Mouse (Mus musculus): ENCODE data around the gene Mettl21a. TPM values are rescaled to one million over a fixed set of nuclear protein-coding genes. Genes with fewer than 3 reads are reported as not detected.

Gene Mettl21a
- polyA plus RNA-seq, 1 experiment from 2014 or later: 13.4 TPM

- WGBS: 62% methylated on average over 3 of the region's 3 CpGs
- H3K9ac ChIP-seq: no peak overlapping the region
- no peak overlapping the region for H3K4me2 ChIP-seq
- no peaks in the 10 kb centered on the region for H3K27me3 ChIP-seq
- no peak overlapping the region for H3K27ac ChIP-seq
- H3K36me3 ChIP-seq: no peaks in the 10 kb centered on the region
- H3K9me3 ChIP-seq (replicated peaks): no peaks in the 10 kb centered on the region
- 0 out of 2 replicates have a peak, but pooled peaks cover 6% of the 10 kb centered on the region for H3K4me1 ChIP-seq (replicated peaks)
- ATAC-seq (replicated peaks; ENCODE audit: insufficient number of reproducible peaks, insufficient read depth, low FRiP score, low read depth): no peak
- H3K4me3 ChIP-seq: no peak overlapping the region
Measured at GRCm38 (mm10) chr1:64633237-64633636, 16.2 kb upstream of the Mettl21a start.

GRCm38 (mm10) chr1:64631526-64631925 lies 14.5 kb upstream of the Mettl21a start:
- no peaks in the 10 kb centered on the region for H3K9me3 ChIP-seq (replicated peaks)
- H3K4me3 ChIP-seq: no peak overlapping the region
- H3K9ac ChIP-seq: no peak overlapping the region
- no peaks in the 10 kb centered on the region for H3K27me3 ChIP-seq
- H3K36me3 ChIP-seq: no peaks in the 10 kb centered on the region
- ATAC-seq (replicated peaks; ENCODE audit: insufficient number of reproducible peaks, insufficient read depth, low FRiP score, low read depth): no peak
- H3K27ac ChIP-seq: no peak overlapping the region
- WGBS: 64% methylated on average over 5 of the region's 5 CpGs
- 0 out of 2 replicates have a peak, but pooled peaks cover 6% of the 10 kb centered on the region for H3K4me1 ChIP-seq (replicated peaks)
- H3K4me2 ChIP-seq: no peak overlapping the region

- Histone ChIP-seq H3K27me3 (no peaks in the 10 kb centered on the region), H3K4me2 (no peak overlapping the region), H3K27ac (no peak overlapping the region), H3K9ac (no peak overlapping the region), H3K36me3 (no peaks in the 10 kb centered on the region), H3K9me3 (replicated peaks) (no peaks in the 10 kb centered on the region), H3K4me1 (replicated peaks) (peaks cover 5% of the 10 kb centered on the region; the same call in 1 of the 2 replicates), H3K4me3 (no peak overlapping the region)
- ATAC-seq (replicated peaks; ENCODE audit: insufficient number of reproducible peaks, insufficient read depth, low FRiP score, low read depth): no peak
Measured at GRCm38 (mm10) chr1:64625214-64625613, 8.2 kb upstream of the Mettl21a start.

- Histone ChIP-seq H3K27ac (no peak overlapping the region), H3K4me1 (replicated peaks) (peaks cover 5% of the 10 kb centered on the region; the same call in 1 of the 2 replicates), H3K9ac (no peak overlapping the region), H3K4me2 (no peak overlapping the region), H3K36me3 (no peaks in the 10 kb centered on the region), H3K27me3 (no peaks in the 10 kb centered on the region), H3K4me3 (no peak overlapping the region), H3K9me3 (replicated peaks) (no peaks in the 10 kb centered on the region)
- WGBS: 48% methylated on average over 12 of the region's 12 CpGs
- no peak for ATAC-seq (replicated peaks; ENCODE audit: insufficient number of reproducible peaks, insufficient read depth, low FRiP score, low read depth)
Measured at GRCm38 (mm10) chr1:64623558-64624435, 6.8 kb upstream of the Mettl21a start.

- Histone ChIP-seq H3K9me3 (replicated peaks) (no peaks in the 10 kb centered on the region), H3K36me3 (no peaks in the 10 kb centered on the region), H3K9ac (no peak overlapping the region), H3K27ac (no peak overlapping the region), H3K4me3 (no peak overlapping the region), H3K4me1 (replicated peaks) (peaks cover 16% of the 10 kb centered on the region), H3K27me3 (no peaks in the 10 kb centered on the region), H3K4me2 (no peak overlapping the region)
- 66% methylated on average over 5 of the region's 5 CpGs for WGBS
- ATAC-seq (replicated peaks; ENCODE audit: insufficient number of reproducible peaks, insufficient read depth, low FRiP score, low read depth): no peak
Measured at GRCm38 (mm10) chr1:64621116-64621515, 4.1 kb upstream of the Mettl21a start.

GRCm38 (mm10) chr1:64618226-64618625 lies 1.2 kb upstream of the Mettl21a start:
- Histone ChIP-seq H3K27me3 (no peaks in the 10 kb centered on the region), H3K4me3 (peak overlapping the region; percentile 91)
- WGBS: 62% methylated on average over 3 of the region's 3 CpGs

GRCm38 (mm10) chr1:64617715-64617984 lies 608 bp upstream of the Mettl21a start:
- peak; percentile 83 for ATAC-seq (replicated peaks; ENCODE audit: insufficient number of reproducible peaks, insufficient read depth, low FRiP score, low read depth)
- peak overlapping the region; percentile 99 for H3K27ac ChIP-seq
- H3K4me2 ChIP-seq: peak overlapping the region; percentile 93
- H3K27me3 ChIP-seq: no peaks in the 10 kb centered on the region
- peak overlapping the region; percentile 85 for H3K9ac ChIP-seq
- peaks cover 25% of the 10 kb centered on the region for H3K4me1 ChIP-seq (replicated peaks)
- no peaks in the 10 kb centered on the region for H3K36me3 ChIP-seq
- peak overlapping the region; percentile 91 for H3K4me3 ChIP-seq
- under 1% methylated on average over 15 of the region's 15 CpGs for WGBS
- H3K9me3 ChIP-seq (replicated peaks): no peaks in the 10 kb centered on the region

More at GRCm38 (mm10) chr1:64618226-64618625, 1.2 kb upstream of the Mettl21a start:
- ATAC-seq (replicated peaks; ENCODE audit: insufficient number of reproducible peaks, insufficient read depth, low FRiP score, low read depth): no peak
- Histone ChIP-seq H3K9me3 (replicated peaks) (no peaks in the 10 kb centered on the region), H3K36me3 (no peaks in the 10 kb centered on the region), H3K27ac (peak overlapping the region; percentile 99; the same call in 1 of the 2 replicates), H3K9ac (no peak overlapping the region; the same call in 1 of the 2 replicates), H3K4me2 (peak overlapping the region; percentile 93), H3K4me1 (replicated peaks) (peaks cover 25% of the 10 kb centered on the region)

- peak overlapping the region; percentile 91 for H3K4me3 ChIP-seq
- no peaks in the 10 kb centered on the region for H3K36me3 ChIP-seq
- H3K4me1 ChIP-seq (replicated peaks): peaks cover 25% of the 10 kb centered on the region
- H3K4me2 ChIP-seq: peak overlapping the region; percentile 93
- H3K27ac ChIP-seq: peak overlapping the region; percentile 99
- peak overlapping the region; percentile 85 for H3K9ac ChIP-seq
- H3K9me3 ChIP-seq (replicated peaks): no peaks in the 10 kb centered on the region
- 4% methylated on average over 8 of the region's 8 CpGs for WGBS
- ATAC-seq (replicated peaks; ENCODE audit: insufficient number of reproducible peaks, insufficient read depth, low FRiP score, low read depth): peak; percentile 16
- H3K27me3 ChIP-seq: no peaks in the 10 kb centered on the region
Measured at GRCm38 (mm10) chr1:64616531-64616880, 536 bp downstream of the Mettl21a start.

GRCm38 (mm10) chr1:64616076-64616475 lies 966 bp downstream of the Mettl21a start:
- Histone ChIP-seq H3K4me1 (replicated peaks) (peaks cover 25% of the 10 kb centered on the region), H3K4me3 (peak overlapping the region; percentile 91), H3K4me2 (peak overlapping the region; percentile 93), H3K27ac (peak overlapping the region; percentile 4; the same call in 1 of the 2 replicates), H3K9ac (no peak overlapping the region), H3K27me3 (no peaks in the 10 kb centered on the region), H3K9me3 (replicated peaks) (no peaks in the 10 kb centered on the region), H3K36me3 (no peaks in the 10 kb centered on the region)
- 51% methylated on average over 6 of the region's 6 CpGs for WGBS
- ATAC-seq (replicated peaks; ENCODE audit: insufficient number of reproducible peaks, insufficient read depth, low FRiP score, low read depth): no peak

GRCm38 (mm10) chr1:64615531-64615991 lies 1.5 kb downstream of the Mettl21a start:
- Histone ChIP-seq H3K4me2 (peak overlapping the region; percentile 93), H3K27me3 (no peaks in the 10 kb centered on the region), H3K4me1 (replicated peaks) (peaks cover 20% of the 10 kb centered on the region), H3K9ac (no peak overlapping the region), H3K9me3 (replicated peaks) (no peaks in the 10 kb centered on the region), H3K36me3 (0 out of 2 replicates have a peak, but pooled peaks cover 1% of the 10 kb centered on the region), H3K27ac (peak overlapping the region; percentile 32; the same call in 1 of the 2 replicates), H3K4me3 (0 out of 2 replicates have a peak overlapping the region, but pooled peaks have one; percentile 3)
- 72% methylated on average over 11 of the region's 11 CpGs for WGBS
- no peak for ATAC-seq (replicated peaks; ENCODE audit: insufficient number of reproducible peaks, insufficient read depth, low FRiP score, low read depth)

- ATAC-seq (replicated peaks; ENCODE audit: insufficient number of reproducible peaks, insufficient read depth, low FRiP score, low read depth): no peak
- no peak overlapping the region for H3K4me3 ChIP-seq
- 76% methylated on average over 10 of the region's 10 CpGs for WGBS
- peak overlapping the region; percentile 93 for H3K4me2 ChIP-seq
- no peak overlapping the region for H3K27ac ChIP-seq
- H3K36me3 ChIP-seq: 0 out of 2 replicates have a peak, but pooled peaks cover 6% of the 10 kb centered on the region
- no peaks in the 10 kb centered on the region for H3K27me3 ChIP-seq
- no peak overlapping the region for H3K9ac ChIP-seq
- no peaks in the 10 kb centered on the region for H3K9me3 ChIP-seq (replicated peaks)
- peaks cover 20% of the 10 kb centered on the region for H3K4me1 ChIP-seq (replicated peaks)
Measured at GRCm38 (mm10) chr1:64614801-64615345, 2.2 kb downstream of the Mettl21a start.
